Mouse (Mus musculus) ZHBTc4 (cell line): ENCODE measurements at regions not wholly inside any gene's neighbourhood (a gene's known extent, or its start where the extent isn't known, plus 50 kb on each side); places are given as distances from the start of the nearest gene placed in this dataset.

Source experiments
- DNase-seq: peaks from one replicate; pipeline ENCODE4 v3.0.0-alpha.2; 2011; ENCODE audit warnings: low read depth, low spot score

GRCm38 (mm10) chr16:70929651-70930050 lies 615.9 kb downstream of the Gbe1 start:
- DNase-seq, result no peak

GRCm38 (mm10) chr16:70935959-70936358 lies 622.2 kb downstream of the Gbe1 start:
- no peak for DNase-seq

- DNase-seq, result no peak
Observed at GRCm38 (mm10) chr16:70952937-70953336, 639.2 kb downstream of the Gbe1 start.
